Mouse (Mus musculus) MEL (cell line): ENCODE data around the gene Rit1. TPM values are rescaled to one million over a fixed set of nuclear protein-coding genes. Genes with fewer than 3 reads are reported as not detected.

Source experiments
- DNase-seq: peaks from one replicate; pipeline ENCODE4 v3.0.0; 2011; ENCODE audit warnings: low read depth, low spot score
- H3K27ac ChIP-seq: 2 replicates; pipeline ENCODE4 v1.5.1; 2012; ENCODE audit warnings: low read depth, mild to moderate bottlenecking, control low read depth, low read length, moderate library complexity; ENCODE audit not compliant: control insufficient read depth
- H3K27me3 ChIP-seq, 2 experiments: fragments of 150-350 bp in 1 of 2; sonication (generic) in 1 of 2; 2 replicates each; pipeline ENCODE4 v1.6.1; 2012; ENCODE audit warnings: low read length in 2 of 2, mild to moderate bottlenecking in 2 of 2, improper control_type of control experiment in 1 of 2, moderate library complexity in 1 of 2; ENCODE audit not compliant: insufficient read depth in 2 of 2, control insufficient read depth in 1 of 2
- H3K36me3 ChIP-seq, 2 experiments: 2 replicates each; pipeline ENCODE4 v1.6.1; 2012 to 2014; ENCODE audit warnings: low read length in 2 of 2, improper control_type of control experiment in 1 of 2, inconsistent platforms in 1 of 2, mild to moderate bottlenecking in 1 of 2; ENCODE audit not compliant: insufficient read depth in 2 of 2, control insufficient read depth in 1 of 2
- H3K4me1 ChIP-seq, 2 experiments: fragments of 150-350 bp in 1 of 2; sonication (generic) in 1 of 2; 2 replicates each; pipeline ENCODE4 v1.6.1; 2012; ENCODE audit warnings: low read length in 2 of 2, improper control_type of control experiment in 1 of 2, mild to moderate bottlenecking in 1 of 2; ENCODE audit not compliant: insufficient read depth in 2 of 2, control insufficient read depth in 1 of 2
- H3K4me3 ChIP-seq, 2 experiments: fragments of 150-350 bp in 1 of 2; sonication (generic) in 1 of 2; 2 replicates each; pipeline ENCODE4 v1.5.1; 2012; ENCODE audit warnings: low read depth in 2 of 2, low read length in 2 of 2, mild to moderate bottlenecking in 2 of 2, moderate library complexity in 2 of 2, control low read depth in 1 of 2, improper control_type of control experiment in 1 of 2; ENCODE audit not compliant: control insufficient read depth in 1 of 2, insufficient read depth in 1 of 2
- H3K79me2 ChIP-seq: 2 replicates; pipeline ENCODE4 v1.6.1; 2012; ENCODE audit warnings: mild to moderate bottlenecking, low read length, moderate library complexity; ENCODE audit not compliant: control insufficient read depth, poor library complexity, insufficient read depth
- H3K9ac ChIP-seq: 2 replicates; pipeline ENCODE4 v1.6.1; 2012; ENCODE audit warnings: low read depth, mild to moderate bottlenecking, control low read depth, low read length, moderate library complexity; ENCODE audit not compliant: control insufficient read depth, poor library complexity, severe bottlenecking
- H3K9me3 ChIP-seq: fragments of 150-350 bp; sonication (generic); replicated peaks from 2 replicates; pipeline ENCODE4 v1.6.1; 2012; ENCODE audit warnings: mild to moderate bottlenecking, low read length, improper control_type of control experiment, moderate library complexity; ENCODE audit not compliant: insufficient read depth
- BHLHE40 ChIP-seq: IDR thresholded peaks from 2 replicates; pipeline ENCODE4 v1.6.1; 2012; ENCODE audit warnings: low read depth, mild to moderate bottlenecking, inconsistent platforms, low read length, improper control_type of control experiment, borderline replicate concordance
- CHD2 ChIP-seq: IDR thresholded peaks from 2 replicates; pipeline ENCODE4 v1.6.1; 2011; ENCODE audit warnings: low read length, improper control_type of control experiment
- CTCF ChIP-seq, 3 experiments: IDR thresholded peaks in 2 of 3; conservative IDR thresholded peaks in 1 of 3; 2 replicates each; pipeline ENCODE4 v1.5.1; 2011 to 2012; ENCODE audit warnings: low read length in 3 of 3, low read depth in 2 of 3, mild to moderate bottlenecking in 2 of 3, improper control_type of control experiment in 1 of 3, inconsistent platforms in 1 of 3, mixed read lengths in 1 of 3, moderate library complexity in 1 of 3; ENCODE audit not compliant: control insufficient read depth in 1 of 3, insufficient read depth in 1 of 3, poor library complexity in 1 of 3, severe bottlenecking in 1 of 3
- EP300 ChIP-seq, 2 experiments: IDR thresholded peaks; 2 replicates each; pipeline ENCODE4 v1.6.1; 2011; ENCODE audit warnings: improper control_type of control experiment in 2 of 2, low read length in 2 of 2, low read depth in 1 of 2, mild to moderate bottlenecking in 1 of 2
- ETS1 ChIP-seq: IDR thresholded peaks from 2 replicates; pipeline ENCODE4 v1.6.1; 2012; ENCODE audit warnings: low read depth, mild to moderate bottlenecking, inconsistent platforms, low read length, improper control_type of control experiment, moderate library complexity
- GABPA ChIP-seq: IDR thresholded peaks from 2 replicates; pipeline ENCODE4 v1.6.1; 2012; ENCODE audit warnings: low read depth, mild to moderate bottlenecking, inconsistent platforms, low read length, improper control_type of control experiment, moderate library complexity
- GATA1 ChIP-seq: IDR thresholded peaks from 2 replicates; pipeline ENCODE4 v1.6.1; 2011; ENCODE audit warnings: low read depth, low read length, improper control_type of control experiment
- HCFC1 ChIP-seq: IDR thresholded peaks from 2 replicates; pipeline ENCODE4 v1.6.1; 2012; ENCODE audit warnings: low read depth, mild to moderate bottlenecking, inconsistent platforms, low read length, improper control_type of control experiment, moderate library complexity
- JUND ChIP-seq: IDR thresholded peaks from 2 replicates; pipeline ENCODE4 v1.6.1; 2011; ENCODE audit warnings: low read depth, mild to moderate bottlenecking, improper control_type of control experiment, low read length
- KAT2A ChIP-seq: conservative IDR thresholded peaks from 2 replicates; pipeline ENCODE4 v1.6.1; 2012; ENCODE audit warnings: low read depth, low read length, improper control_type of control experiment, inconsistent platforms
- MAFK ChIP-seq: IDR thresholded peaks from 2 replicates; pipeline ENCODE4 v1.6.1; 2011; ENCODE audit warnings: low read depth, mild to moderate bottlenecking, low read length, improper control_type of control experiment, borderline replicate concordance
- MAX ChIP-seq: IDR thresholded peaks from 2 replicates; pipeline ENCODE4 v1.6.1; 2011; ENCODE audit warnings: low read length, improper control_type of control experiment
- MAZ ChIP-seq: IDR thresholded peaks from 2 replicates; pipeline ENCODE4 v1.6.1; 2012; ENCODE audit warnings: low read depth, mild to moderate bottlenecking, inconsistent platforms, low read length, improper control_type of control experiment
- MXI1 ChIP-seq: IDR thresholded peaks from 2 replicates; pipeline ENCODE4 v1.6.1; 2011; ENCODE audit warnings: mild to moderate bottlenecking, low read depth, low read length, improper control_type of control experiment
- MYB ChIP-seq: IDR thresholded peaks from 2 replicates; pipeline ENCODE4 v1.6.1; 2011; ENCODE audit warnings: mild to moderate bottlenecking, low read depth, low read length, improper control_type of control experiment
- MYC ChIP-seq: IDR thresholded peaks from 2 replicates; pipeline ENCODE4 v1.6.1; 2011; ENCODE audit warnings: low read depth, mild to moderate bottlenecking, low read length, improper control_type of control experiment, moderate library complexity
- NRF1 ChIP-seq: IDR thresholded peaks from 2 replicates; pipeline ENCODE4 v1.6.1; 2014; ENCODE audit warnings: low read depth, mild to moderate bottlenecking, inconsistent platforms, low read length, improper control_type of control experiment, moderate library complexity; ENCODE audit not compliant: poor library complexity, insufficient read depth, severe bottlenecking
- POLR2A ChIP-seq, 2 experiments: IDR thresholded peaks; 2 replicates each; pipeline ENCODE4 v1.6.1; 2011 to 2012; ENCODE audit warnings: low read length in 2 of 2, mild to moderate bottlenecking in 2 of 2, control low read depth in 1 of 2, improper control_type of control experiment in 1 of 2, low read depth in 1 of 2, moderate library complexity in 1 of 2; ENCODE audit not compliant: control insufficient read depth in 1 of 2, insufficient read depth in 1 of 2, poor library complexity in 1 of 2
- POLR2AphosphoS2 ChIP-seq: IDR thresholded peaks from 2 replicates; pipeline ENCODE4 v1.6.1; 2011; ENCODE audit warnings: low read length, improper control_type of control experiment
- POLR2AphosphoS5 ChIP-seq: IDR thresholded peaks from 2 replicates; pipeline ENCODE4 v1.6.1; 2012; ENCODE audit warnings: low read depth, borderline replicate concordance, mild to moderate bottlenecking, inconsistent platforms, low read length, moderate library complexity, mixed read lengths
- RAD21 ChIP-seq: IDR thresholded peaks from 2 replicates; pipeline ENCODE4 v1.6.1; 2011; ENCODE audit warnings: mild to moderate bottlenecking, low read depth, low read length, improper control_type of control experiment
- RCOR1 ChIP-seq: IDR thresholded peaks from 2 replicates; pipeline ENCODE4 v1.6.1; 2012; ENCODE audit warnings: low read depth, mild to moderate bottlenecking, inconsistent platforms, low read length, improper control_type of control experiment
- SMC3 ChIP-seq: IDR thresholded peaks from 2 replicates; pipeline ENCODE4 v1.6.1; 2011; ENCODE audit warnings: low read depth, low read length, improper control_type of control experiment
- TBP ChIP-seq: IDR thresholded peaks from 2 replicates; pipeline ENCODE4 v1.8.0; 2011; ENCODE audit warnings: low read depth, low read length, improper control_type of control experiment
- TCF12 ChIP-seq: IDR thresholded peaks from 2 replicates; pipeline ENCODE4 v1.6.1; 2014; ENCODE audit warnings: low read depth, mild to moderate bottlenecking, inconsistent platforms, low read length, improper control_type of control experiment, moderate library complexity
- USF1 ChIP-seq: IDR thresholded peaks from 2 replicates; pipeline ENCODE4 v1.6.1; 2014; ENCODE audit warnings: low read depth, mild to moderate bottlenecking, inconsistent platforms, low read length, improper control_type of control experiment, moderate library complexity
- USF2 ChIP-seq, 2 experiments: IDR thresholded peaks; 2 replicates each; pipeline ENCODE4 v1.6.1; 2011 to 2012; ENCODE audit warnings: improper control_type of control experiment in 2 of 2, low read length in 2 of 2, borderline replicate concordance in 1 of 2, inconsistent platforms in 1 of 2, low read depth in 1 of 2, mild to moderate bottlenecking in 1 of 2; ENCODE audit not compliant: insufficient read depth in 1 of 2
- ZKSCAN1 ChIP-seq: IDR thresholded peaks from 2 replicates; pipeline ENCODE4 v1.6.1; 2012; ENCODE audit warnings: low read depth, mild to moderate bottlenecking, inconsistent platforms, low read length, improper control_type of control experiment, moderate library complexity
- ZMIZ1 ChIP-seq: IDR thresholded peaks from 2 replicates; pipeline ENCODE4 v1.6.1; 2012; ENCODE audit warnings: low read depth, mild to moderate bottlenecking, inconsistent platforms, low read length, improper control_type of control experiment, moderate library complexity
- ZNF384 ChIP-seq: IDR thresholded peaks from 2 replicates; pipeline ENCODE4 v1.6.1; 2012; ENCODE audit warnings: low read depth, mild to moderate bottlenecking, inconsistent platforms, low read length, improper control_type of control experiment
- polyA plus RNA-seq, 2 experiments: library from polyadenylated mRNA; stranded (reverse) in 1 of 2; unstranded in 1 of 2; fragments of >175 nt in 1 of 2; fragments of >200 nt in 1 of 2; gene quantifications; 2 replicates each; pipeline versions ENCODE4 v1.2.1 to v1.2.4; 2012; ENCODE audit warnings: low replicate concordance in 2 of 2, low read depth in 1 of 2; ENCODE audit not compliant: insufficient read length in 2 of 2, insufficient read depth in 1 of 2, missing spikeins in 1 of 2
- total RNA-seq: library from RNA; depleted of rRNA; stranded (reverse); fragments of 300-350 nt; gene quantifications from 2 replicates; pipeline ENCODE4 v1.2.3, GENCODE M21; 2012

The Rit1 gene
- total and polyA plus RNA-seq, 3 experiments, result 28.7 to 34.1 TPM; not detected in 1

DNA sequence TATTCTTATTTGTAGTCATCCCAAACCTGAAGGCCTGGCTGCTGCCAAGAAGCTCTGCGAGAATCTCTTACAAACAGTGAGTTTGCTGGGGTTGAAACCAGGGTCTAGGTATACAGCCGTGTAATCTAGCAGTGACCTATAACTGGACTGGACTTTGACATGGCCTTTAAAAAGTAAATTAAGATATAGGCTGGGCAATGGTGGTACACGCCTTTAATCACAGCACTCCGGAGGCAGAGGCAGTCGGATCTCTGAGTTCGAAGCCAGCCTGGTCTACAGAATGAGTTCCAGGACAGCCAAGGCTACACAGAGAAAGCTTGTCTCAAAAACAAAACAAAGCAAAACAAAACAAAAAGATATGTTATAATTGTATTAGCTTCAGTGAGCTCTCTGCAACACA, 17.8 kb upstream of the Rit1 start:
- Histone ChIP-seq H3K9ac (no peak overlapping the region), H3K27me3 (no peaks in the 10 kb centered on the region), H3K9me3 (no peaks in the 10 kb centered on the region), H3K4me3 (no peak overlapping the region)
- TF ChIP-seq HCFC1, result no peak
- no peak for TF ChIP-seq RAD21
- no peak for TF ChIP-seq KAT2A
- no peak for TF ChIP-seq POLR2A (IDR thresholded peaks at IDR 0.05; ENCODE audit: control insufficient read depth in 1 of 2, insufficient read depth in 1 of 2, low read depth in 1 of 2, low read length in 2 of 2, poor library complexity in 1 of 2)
- TF ChIP-seq USF2 (IDR thresholded peaks at IDR 0.05; ENCODE audit: borderline replicate concordance in 1 of 2, insufficient read depth in 1 of 2, low read depth in 1 of 2, low read length in 2 of 2), result no peak
- no peak for TF ChIP-seq ZKSCAN1
- no peak for TF ChIP-seq USF1
- no peak for TF ChIP-seq CTCF (IDR thresholded peaks at IDR 0.05 in 2 of 3, conservative IDR thresholded peaks at IDR 0.05 in 1 of 3; ENCODE audit: control insufficient read depth in 1 of 3, insufficient read depth in 1 of 3, low read depth in 2 of 3, low read length in 3 of 3, poor library complexity in 1 of 3, severe bottlenecking in 1 of 3)
- TF ChIP-seq TCF12, result no peak
- no peak for TF ChIP-seq JUND
- TF ChIP-seq POLR2AphosphoS2, result no peak
- no peak for TF ChIP-seq GABPA
- TF ChIP-seq MAFK, result no peak
- no peak for TF ChIP-seq GATA1
- TF ChIP-seq CHD2, result no peak
- no peak for TF ChIP-seq ETS1
- no peak for TF ChIP-seq RCOR1
- TF ChIP-seq MAZ, result no peak
- TF ChIP-seq, all 39 proteins: peak for 0
- Histone ChIP-seq H3K36me3 (peaks cover 0 to 82% of the 10 kb centered on the region in 2 experiments), H3K79me2 (peaks cover 5% of the 10 kb centered on the region), H3K4me1 (no peaks in the 10 kb centered on the region), H3K27ac (no peak overlapping the region)
- no peak for DNase-seq

DNA sequence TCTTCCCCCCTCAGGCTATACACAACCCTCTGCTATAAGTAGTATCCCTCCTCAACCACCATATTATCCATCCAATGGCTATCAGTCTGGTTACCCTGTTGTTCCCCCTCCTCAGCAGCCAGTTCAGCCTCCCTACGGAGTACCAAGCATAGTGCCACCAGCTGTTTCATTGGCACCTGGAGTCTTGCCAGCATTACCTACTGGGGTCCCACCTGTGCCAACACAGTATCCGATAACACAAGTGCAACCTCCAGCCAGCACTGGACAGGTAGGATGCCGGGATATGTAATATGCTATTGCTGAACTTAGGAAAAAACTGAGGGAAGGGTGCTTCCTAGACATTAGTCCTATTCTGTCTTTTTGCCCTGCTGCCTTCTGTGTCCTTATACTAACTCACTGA, 16.4 kb upstream of the Rit1 start:
- Histone ChIP-seq H3K4me1 (no peaks in the 10 kb centered on the region), H3K4me3 (no peak overlapping the region), H3K27me3 (no peaks in the 10 kb centered on the region), H3K27ac (no peak overlapping the region), H3K9me3 (no peaks in the 10 kb centered on the region), H3K9ac (no peak overlapping the region), H3K36me3 (peaks cover 0 to 81% of the 10 kb centered on the region in 2 experiments), H3K79me2 (peaks cover 5% of the 10 kb centered on the region)
- no peak for DNase-seq
- TF ChIP-seq MAX (no peak), SMC3 (no peak), ZMIZ1 (no peak), MYC (no peak), ZNF384 (no peak), MXI1 (no peak), BHLHE40 (no peak), CHD2 (no peak), MAFK (no peak), USF1 (no peak), EP300 (IDR thresholded peaks at IDR 0.05; ENCODE audit: low read depth in 1 of 2, low read length in 2 of 2) (no peak), MYB (no peak), POLR2AphosphoS5 (no peak), RAD21 (no peak), RCOR1 (no peak), GABPA (no peak), USF2 (IDR thresholded peaks at IDR 0.05; ENCODE audit: borderline replicate concordance in 1 of 2, insufficient read depth in 1 of 2, low read depth in 1 of 2, low read length in 2 of 2) (no peak), NRF1 (no peak), TBP (no peak)
